Mouse (Mus musculus): ENCODE measurements at regions not wholly inside any gene's neighbourhood (a gene's known extent, or its start where the extent isn't known, plus 50 kb on each side); places are given as distances from the start of the nearest gene placed in this dataset.
A peak's percentile ranks its signal among the peaks of the same experiment; 100 is the strongest.

DNA sequence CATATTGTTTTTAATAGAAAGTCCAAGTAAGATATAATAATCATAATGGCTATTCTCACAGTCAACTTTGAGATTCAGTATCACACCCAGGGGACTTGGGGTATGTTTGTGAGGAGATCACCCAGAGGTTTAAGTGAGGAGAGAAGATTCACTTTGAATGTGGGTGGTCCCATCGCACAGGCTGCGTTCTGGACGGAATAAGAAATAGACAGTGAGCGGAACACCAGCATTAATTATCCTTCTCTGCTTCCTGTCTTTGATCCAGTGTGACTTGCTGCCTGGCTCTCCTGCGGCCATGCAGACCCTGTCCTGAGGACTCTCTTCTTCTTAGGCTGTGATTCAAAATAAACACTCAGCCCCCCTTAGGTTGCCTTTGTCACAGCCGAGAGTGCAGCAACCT is 60.6 kb upstream of the Kras start:
- Histone ChIP-seq H3K4me3 (ENCODE audit: insufficient read depth, low read length) (no peak overlapping the region), H3K4me1 (ENCODE audit: control insufficient read depth, insufficient read depth, low read length) (peaks cover 10% of the 10 kb centered on the region), H3K27ac (ENCODE audit: insufficient read depth, low read depth, low read length) (no peak overlapping the region)
- TF ChIP-seq CTCF (IDR thresholded peaks at IDR 0.05; ENCODE audit: low read depth, low read length) (no peak), POLR2A (IDR thresholded peaks at IDR 0.05; ENCODE audit: borderline replicate concordance, low read depth, low read length) (no peak)

GRCm38 (mm10) chr6:145309025-145309424 is 59.0 kb upstream of the Kras start:
- H3K4me1 ChIP-seq (ENCODE audit: control insufficient read depth, insufficient read depth, low read length), result peaks cover 14% of the 10 kb centered on the region
- TF ChIP-seq POLR2A (IDR thresholded peaks at IDR 0.05; ENCODE audit: borderline replicate concordance, low read depth, low read length), result no peak
- TF ChIP-seq CTCF (IDR thresholded peaks at IDR 0.05; ENCODE audit: low read depth, low read length), result no peak

GRCm38 (mm10) chr6:145307237-145307636 is 57.2 kb upstream of the Kras start:
- Histone ChIP-seq H3K27ac (ENCODE audit: insufficient read depth, low read depth, low read length) (peak overlapping the region; percentile 90), H3K4me1 (ENCODE audit: control insufficient read depth, insufficient read depth, low read length) (peaks cover 20% of the 10 kb centered on the region), H3K4me3 (ENCODE audit: insufficient read depth, low read length) (peak overlapping the region; percentile 44)
- TF ChIP-seq POLR2A (IDR thresholded peaks at IDR 0.05; ENCODE audit: borderline replicate concordance, low read depth, low read length) (no peak), CTCF (IDR thresholded peaks at IDR 0.05; ENCODE audit: low read depth, low read length) (no peak)

More at GRCm38 (mm10) chr6:145309025-145309424, 59.0 kb upstream of the Kras start:
- Histone ChIP-seq H3K4me3 (ENCODE audit: insufficient read depth, low read length) (no peak overlapping the region), H3K27ac (ENCODE audit: insufficient read depth, low read depth, low read length) (no peak overlapping the region)

- Histone ChIP-seq H3K4me3 (ENCODE audit: insufficient read depth, low read length) (peak overlapping the region; percentile 44), H3K4me1 (ENCODE audit: control insufficient read depth, insufficient read depth, low read length) (peaks cover 27% of the 10 kb centered on the region), H3K27ac (ENCODE audit: insufficient read depth, low read depth, low read length) (peak overlapping the region; percentile 90)
- TF ChIP-seq POLR2A (IDR thresholded peaks at IDR 0.05; ENCODE audit: borderline replicate concordance, low read depth, low read length), result no peak
- no peak for TF ChIP-seq CTCF (IDR thresholded peaks at IDR 0.05; ENCODE audit: low read depth, low read length)
Measured at GRCm38 (mm10) chr6:145306331-145307124, 56.5 kb upstream of the Kras start.

GRCm38 (mm10) chr6:145305669-145306068 is 55.6 kb upstream of the Kras start:
- Histone ChIP-seq H3K27ac (ENCODE audit: insufficient read depth, low read depth, low read length) (no peak overlapping the region), H3K4me1 (ENCODE audit: control insufficient read depth, insufficient read depth, low read length) (peaks cover 31% of the 10 kb centered on the region), H3K4me3 (ENCODE audit: insufficient read depth, low read length) (no peak overlapping the region)
- TF ChIP-seq CTCF (IDR thresholded peaks at IDR 0.05; ENCODE audit: low read depth, low read length), result no peak
- TF ChIP-seq POLR2A (IDR thresholded peaks at IDR 0.05; ENCODE audit: borderline replicate concordance, low read depth, low read length), result no peak

DNA sequence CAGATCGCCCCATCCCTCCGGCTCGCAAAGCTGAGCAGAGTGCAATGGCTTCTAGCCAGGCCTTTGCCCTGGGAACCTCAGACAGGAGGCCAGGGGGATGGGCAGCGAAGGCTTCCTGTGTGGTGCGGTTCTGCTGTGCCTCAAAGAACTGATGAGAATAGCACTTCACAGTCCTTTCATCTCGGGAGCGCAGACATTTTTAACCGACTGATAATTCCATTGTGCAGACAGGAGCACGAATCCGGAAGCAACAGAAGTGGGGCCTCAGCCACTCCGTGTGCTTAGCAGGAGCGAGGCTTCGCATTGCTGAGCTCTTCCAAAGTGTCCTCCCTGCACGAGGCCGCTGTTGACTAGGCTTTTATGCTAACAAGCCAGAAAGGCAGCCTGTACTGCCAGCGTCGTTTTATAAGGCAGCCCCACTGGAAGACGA is 53.6 kb upstream of the Kras start:
- H3K4me3 ChIP-seq (ENCODE audit: insufficient read depth, low read length), result peak overlapping the region; percentile 41
- peak overlapping the region; percentile 33 for H3K27ac ChIP-seq (ENCODE audit: insufficient read depth, low read depth, low read length)
- H3K4me1 ChIP-seq (ENCODE audit: control insufficient read depth, insufficient read depth, low read length), result peaks cover 31% of the 10 kb centered on the region
- TF ChIP-seq CTCF (IDR thresholded peaks at IDR 0.05; ENCODE audit: low read depth, low read length), result no peak
- no peak for TF ChIP-seq POLR2A (IDR thresholded peaks at IDR 0.05; ENCODE audit: borderline replicate concordance, low read depth, low read length)

GRCm38 (mm10) chr6:145302907-145303640 is 53.0 kb upstream of the Kras start:
- H3K4me3 ChIP-seq (ENCODE audit: insufficient read depth, low read length), result peak overlapping the region; percentile 41
- TF ChIP-seq POLR2A (IDR thresholded peaks at IDR 0.05; ENCODE audit: borderline replicate concordance, low read depth, low read length), result no peak
- TF ChIP-seq CTCF (IDR thresholded peaks at IDR 0.05; ENCODE audit: low read depth, low read length), result no peak
- peaks cover 31% of the 10 kb centered on the region for H3K4me1 ChIP-seq (ENCODE audit: control insufficient read depth, insufficient read depth, low read length)
- H3K27ac ChIP-seq (ENCODE audit: insufficient read depth, low read depth, low read length), result peak overlapping the region; percentile 33

DNA sequence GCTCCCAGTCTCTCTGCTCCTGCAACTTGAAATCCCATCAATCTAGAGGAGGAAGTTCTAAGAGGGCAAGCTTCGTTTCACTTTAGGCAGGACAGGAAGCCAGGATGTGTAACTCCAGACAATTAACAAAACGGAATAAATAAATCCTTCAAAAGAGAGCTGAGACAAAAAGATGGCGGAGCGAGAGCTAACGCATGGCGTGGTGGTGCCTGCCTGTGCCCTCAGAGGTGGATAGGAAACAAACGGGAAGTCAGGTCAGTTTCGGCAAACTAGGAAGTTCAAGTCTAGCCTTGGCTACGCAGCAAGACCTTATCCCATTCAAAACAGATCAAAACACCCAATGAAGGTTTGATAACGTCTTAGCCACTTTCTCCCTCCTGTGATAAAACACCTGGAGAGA is 52.1 kb upstream of the Kras start:
- Histone ChIP-seq H3K4me3 (ENCODE audit: insufficient read depth, low read length) (no peak overlapping the region), H3K27ac (ENCODE audit: insufficient read depth, low read depth, low read length) (no peak overlapping the region), H3K4me1 (ENCODE audit: control insufficient read depth, insufficient read depth, low read length) (peaks cover 27% of the 10 kb centered on the region)
- TF ChIP-seq POLR2A (IDR thresholded peaks at IDR 0.05; ENCODE audit: borderline replicate concordance, low read depth, low read length) (no peak), CTCF (IDR thresholded peaks at IDR 0.05; ENCODE audit: low read depth, low read length) (no peak)

GRCm38 (mm10) chr6:145300266-145300858 is 50.3 kb upstream of the Kras start:
- no peak overlapping the region for H3K27ac ChIP-seq (ENCODE audit: insufficient read depth, low read depth, low read length)
- no peak for TF ChIP-seq CTCF (IDR thresholded peaks at IDR 0.05; ENCODE audit: low read depth, low read length)
- no peak for TF ChIP-seq POLR2A (IDR thresholded peaks at IDR 0.05; ENCODE audit: borderline replicate concordance, low read depth, low read length)
- peaks cover 19% of the 10 kb centered on the region for H3K4me1 ChIP-seq (ENCODE audit: control insufficient read depth, insufficient read depth, low read length)
- no peak overlapping the region for H3K4me3 ChIP-seq (ENCODE audit: insufficient read depth, low read length)

All from bone marrow macrophage, adult 2 months (primary cell).